Mouse (Mus musculus) embryonic fibroblast, embryonic 13.5 days (primary cell): ENCODE data around the gene Sae1. TPM values are rescaled to one million over a fixed set of nuclear protein-coding genes. Genes with fewer than 3 reads are reported as not detected.
A peak's percentile ranks its signal among the peaks of the same experiment; 100 is the strongest.

Experiments
- H3K27ac ChIP-seq: 2 replicates; pipeline ENCODE4 v1.5.1; 2012; ENCODE audit warnings: low read length, control low read depth, inconsistent platforms; ENCODE audit not compliant: insufficient read depth
- H3K4me1 ChIP-seq: 2 replicates; pipeline ENCODE4 v1.6.1; 2011; ENCODE audit warnings: low read length; ENCODE audit not compliant: control insufficient read depth, insufficient read depth
- H3K4me3 ChIP-seq: 2 replicates; pipeline ENCODE4 v1.5.1; 2011; ENCODE audit warnings: mild to moderate bottlenecking, control low read depth, low read length; ENCODE audit not compliant: insufficient read depth
- CTCF ChIP-seq: IDR thresholded peaks from 2 replicates; pipeline ENCODE4 v1.5.1; 2011; ENCODE audit warnings: mild to moderate bottlenecking, control low read depth, low read length, moderate library complexity, borderline replicate concordance; ENCODE audit not compliant: insufficient read depth
- POLR2A ChIP-seq: IDR thresholded peaks from 2 replicates; pipeline ENCODE4 v1.6.1; 2011; ENCODE audit warnings: low read depth, mild to moderate bottlenecking, control low read depth, low read length, moderate library complexity
- polyA plus RNA-seq: library from polyadenylated mRNA; stranded (reverse); fragments of >200 nt; gene quantifications from 2 replicates; pipeline ENCODE4 v1.2.4, GENCODE M21; 2011; ENCODE audit warnings: low read depth; ENCODE audit not compliant: missing spikeins, insufficient read length

The Sae1 gene
- polyA plus RNA-seq, 1 experiment, result 133 TPM

- peaks cover 13% of the 10 kb centered on the region for H3K4me1 ChIP-seq
- H3K27ac ChIP-seq, result peak overlapping the region; percentile 99
- TF ChIP-seq CTCF (no peak), POLR2A (0 out of 2 replicates have a peak, but pooled peaks have one; percentile 28)
- peak overlapping the region; percentile 25 for H3K4me3 ChIP-seq
Observed at GRCm38 (mm10) chr7:16296766-16297390, 90.7 kb downstream of the Sae1 start.

DNA sequence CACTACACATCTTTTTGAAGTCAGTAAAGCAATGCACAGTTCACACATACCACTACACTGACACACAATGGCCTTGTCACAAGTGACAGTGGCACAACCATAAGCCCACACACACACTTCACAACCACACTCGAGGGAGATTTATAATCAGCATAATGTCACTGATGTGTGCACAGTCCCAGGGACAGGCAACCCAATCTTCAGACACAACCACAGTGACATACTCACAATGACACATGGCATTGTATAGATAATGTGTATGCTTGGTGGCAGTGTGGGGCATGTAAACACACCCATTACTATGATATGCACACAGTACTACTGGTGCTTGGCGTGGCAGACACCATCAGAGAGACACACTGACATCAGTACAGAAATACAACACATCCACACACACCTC, 91.5 kb downstream of the Sae1 start:
- Histone ChIP-seq H3K4me3 (no peak overlapping the region), H3K27ac (peak overlapping the region; percentile 99), H3K4me1 (peaks cover 13% of the 10 kb centered on the region)
- TF ChIP-seq POLR2A (no peak), CTCF (no peak)

DNA sequence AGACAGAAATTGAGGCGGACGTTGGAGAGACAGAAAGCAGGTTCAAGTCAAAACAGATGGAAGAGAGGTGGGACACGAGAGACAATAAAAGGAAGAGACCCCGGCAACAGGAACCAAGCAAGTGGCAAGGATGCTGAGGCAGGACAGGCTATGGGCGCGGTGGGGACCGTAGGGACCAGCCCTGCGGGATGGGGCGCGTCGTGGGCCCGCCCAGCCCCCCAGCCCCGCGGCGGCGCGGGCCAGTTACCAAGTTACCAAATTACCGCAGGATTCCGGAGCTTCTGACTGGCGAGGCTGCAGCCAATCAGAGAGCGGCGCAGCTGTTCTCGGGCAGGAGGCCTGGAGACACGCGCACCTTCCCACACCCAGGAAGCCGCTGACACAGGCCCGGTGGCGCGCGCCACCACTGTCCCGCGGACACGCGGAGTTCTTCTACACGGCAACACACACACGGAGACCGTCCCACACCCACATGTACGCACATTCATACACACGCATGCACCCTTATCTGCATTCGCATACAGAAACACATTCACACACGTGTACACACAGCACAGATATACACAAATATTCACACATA, 92.2 kb downstream of the Sae1 start:
- H3K4me3 ChIP-seq, result peak overlapping the region; percentile 31; the same call in 1 of the 2 replicates
- H3K4me1 ChIP-seq, result peaks cover 13% of the 10 kb centered on the region
- TF ChIP-seq POLR2A, result peak; percentile 64
- no peak for TF ChIP-seq CTCF
- peak overlapping the region; percentile 99 for H3K27ac ChIP-seq

DNA sequence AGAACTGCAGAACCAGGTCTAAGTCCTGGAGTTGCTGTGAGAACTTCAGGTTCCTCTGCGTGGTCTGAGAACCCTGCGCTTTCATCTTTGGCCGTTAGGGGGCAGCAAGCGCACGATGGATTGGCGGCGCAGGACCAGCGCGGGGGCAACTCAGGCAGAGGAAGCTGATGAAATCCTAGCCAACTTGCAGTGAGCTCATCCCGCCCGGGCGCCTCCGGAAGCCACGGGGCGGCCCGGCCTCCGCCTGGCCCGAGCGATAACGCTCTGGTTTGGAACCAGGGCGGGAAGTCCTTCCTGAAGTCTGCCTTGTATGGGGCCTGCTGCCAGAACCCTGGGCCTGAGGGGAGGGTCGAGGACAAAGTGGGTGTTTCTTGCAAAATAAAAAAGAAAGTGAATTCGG, 92.8 kb downstream of the Sae1 start:
- TF ChIP-seq CTCF (peak; percentile 96), POLR2A (peak; percentile 64)
- Histone ChIP-seq H3K27ac (peak overlapping the region; percentile 99), H3K4me3 (peak overlapping the region; percentile 31; the same call in 1 of the 2 replicates), H3K4me1 (peaks cover 13% of the 10 kb centered on the region)

GRCm38 (mm10) chr7:16294346-16294745, 93.3 kb downstream of the Sae1 start:
- no peak overlapping the region for H3K4me3 ChIP-seq
- H3K27ac ChIP-seq, result peak overlapping the region; percentile 96
- TF ChIP-seq CTCF, result no peak
- TF ChIP-seq POLR2A, result no peak
- peaks cover 13% of the 10 kb centered on the region for H3K4me1 ChIP-seq

GRCm38 (mm10) chr7:16287791-16288190, 99.8 kb downstream of the Sae1 start:
- no peak for TF ChIP-seq CTCF
- TF ChIP-seq POLR2A, result no peak
- Histone ChIP-seq H3K4me3 (no peak overlapping the region), H3K27ac (no peak overlapping the region), H3K4me1 (no peaks in the 10 kb centered on the region)

DNA sequence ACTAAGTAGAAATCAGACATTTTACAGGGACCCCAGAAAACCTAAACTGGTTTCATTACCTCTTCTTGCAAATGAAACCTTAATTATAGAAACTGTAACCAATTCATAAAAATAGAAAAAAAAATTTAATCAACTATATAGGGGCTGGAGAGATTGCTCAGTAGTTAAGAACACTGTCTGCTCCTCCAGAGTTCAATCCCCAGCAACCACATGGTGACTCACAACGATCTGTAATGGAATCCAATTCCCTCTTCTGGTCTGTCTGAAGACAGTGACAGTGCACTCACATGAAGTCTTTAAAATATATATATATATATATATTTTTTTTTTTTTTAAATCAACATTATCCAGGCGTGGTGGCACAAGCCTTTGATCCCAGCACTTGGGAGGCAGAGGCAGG, 100.6 kb downstream of the Sae1 start:
- Histone ChIP-seq H3K4me3 (peak overlapping the region; percentile 23), H3K4me1 (no peaks in the 10 kb centered on the region), H3K27ac (peak overlapping the region; percentile 80)
- TF ChIP-seq CTCF, result no peak
- TF ChIP-seq POLR2A, result no peak

GRCm38 (mm10) chr7:16286026-16286961, 101.3 kb downstream of the Sae1 start, which contains the start of gene Ccdc9:
Gene Ccdc9, minus strand, starts transcription at chr7:16286795.
- Histone ChIP-seq H3K27ac (peak within 1 kb of the TSS; percentile 80), H3K4me1 (no peaks in the 10 kb centered on the region), H3K4me3 (peak within 1 kb of the TSS; percentile 57)
- TF ChIP-seq CTCF, result no peak
- TF ChIP-seq POLR2A, result 0 out of 2 replicates have a peak, but pooled peaks have one; percentile 33

DNA sequence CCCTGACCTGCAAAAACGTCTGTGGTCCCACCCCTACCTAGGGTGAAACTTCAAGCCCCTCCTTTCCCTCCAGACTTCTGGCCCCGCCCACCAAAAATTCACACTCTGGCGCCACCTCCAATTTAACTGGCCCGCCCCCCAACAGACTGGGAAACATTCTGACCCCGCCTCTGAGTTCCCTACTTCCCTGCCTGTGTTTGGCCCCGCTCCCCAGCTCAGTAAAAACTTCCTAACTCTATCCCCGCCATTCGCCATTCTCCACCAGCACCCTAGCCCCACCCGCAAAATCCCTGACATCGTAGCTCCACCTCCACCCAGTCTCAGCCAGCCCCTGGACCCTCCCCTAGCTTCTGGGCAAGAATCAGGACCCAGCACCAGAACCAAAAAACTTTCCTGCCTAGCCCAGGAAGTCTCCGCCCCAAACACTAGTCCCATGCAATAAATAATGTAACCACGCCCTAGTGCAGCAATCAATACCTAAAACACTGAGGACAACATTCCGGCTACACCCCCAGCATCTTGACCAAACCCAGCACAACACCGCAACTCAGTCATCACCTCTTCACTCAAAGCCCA, 102.1 kb downstream of the Sae1 start:
- H3K4me1 ChIP-seq, result no peaks in the 10 kb centered on the region
- H3K27ac ChIP-seq, result peak overlapping the region; percentile 59
- H3K4me3 ChIP-seq, result peak overlapping the region; percentile 57
- no peak for TF ChIP-seq CTCF
- no peak; the same call in 1 of the 2 replicates for TF ChIP-seq POLR2A

GRCm38 (mm10) chr7:16284904-16285303, 102.7 kb downstream of the Sae1 start:
- TF ChIP-seq POLR2A (no peak), CTCF (no peak)
- H3K27ac ChIP-seq, result peak overlapping the region; percentile 59; the same call in 1 of the 2 replicates
- H3K4me3 ChIP-seq, result peak overlapping the region; percentile 57; the same call in 1 of the 2 replicates
- no peaks in the 10 kb centered on the region for H3K4me1 ChIP-seq
